Mouse (Mus musculus) adrenal gland, adult 8-10 months (tissue): ENCODE measurements around the gene Nmt2. TPM values are rescaled to one million over a fixed set of nuclear protein-coding genes. Genes with fewer than 3 reads are reported as not detected.

Source experiments
- DNase-seq: peaks from one replicate; pipeline ENCODE4 v3.0.0; 2022
- total RNA-seq, 4 experiments: library from RNA; stranded (reverse); gene quantifications; 2 replicates each; pipeline ENCODE4 v1.2.4; 2022

Gene Nmt2
- total RNA-seq, 4 experiments from 2014 or later = 45.2 to 72.2 (median 59.7) TPM

DNA sequence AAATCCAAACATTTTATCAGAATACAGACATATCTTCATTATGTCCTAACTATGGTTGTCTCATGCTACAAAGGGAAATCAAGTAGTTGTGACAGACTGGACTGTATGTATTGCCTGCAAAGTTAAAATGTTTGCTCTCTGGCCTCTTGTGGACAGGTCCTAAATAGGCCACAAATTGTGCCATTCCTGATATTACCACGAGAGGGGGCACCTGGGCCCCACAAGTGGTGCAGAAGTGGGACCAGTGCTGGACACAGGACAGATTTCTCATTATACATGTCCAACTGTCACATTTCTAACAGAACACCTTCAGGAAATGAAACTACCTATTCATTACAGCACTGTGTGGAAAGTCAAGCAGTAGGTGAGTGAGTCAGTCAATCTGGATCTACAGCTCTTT lies 43.3 kb downstream of the Nmt2 start:
- DNase-seq = peak; percentile 40

DNA sequence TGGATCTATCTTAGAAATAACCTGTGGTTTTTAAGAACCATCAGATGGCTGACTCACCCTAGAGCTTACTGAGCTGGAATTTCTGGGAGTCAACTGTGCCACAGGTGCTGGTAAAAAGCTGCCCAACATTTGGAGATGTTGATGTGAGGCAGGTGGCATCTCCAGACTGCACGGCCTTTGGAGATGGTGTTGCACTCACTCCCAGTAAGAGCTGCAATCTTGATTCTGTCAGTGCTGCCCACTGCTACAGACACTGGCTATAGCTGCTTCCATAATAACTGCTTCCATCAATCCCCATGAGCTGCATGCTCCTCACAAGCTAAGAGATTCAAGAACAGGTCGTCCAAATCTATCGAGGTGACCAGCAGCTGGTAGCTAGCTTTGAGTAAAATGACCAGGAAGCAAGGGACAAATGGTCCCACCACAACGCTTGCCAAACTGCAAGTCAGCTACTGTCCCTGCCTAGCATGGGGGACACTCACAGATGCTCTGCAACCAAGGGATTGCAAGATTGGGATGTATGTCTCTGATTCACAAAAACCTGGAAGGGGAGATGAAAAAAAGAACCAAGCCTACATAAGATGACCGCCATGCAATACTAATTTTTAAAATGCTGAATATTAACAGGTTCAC lies 47.2 kb downstream of the Nmt2 start:
- no peak for DNase-seq

DNA sequence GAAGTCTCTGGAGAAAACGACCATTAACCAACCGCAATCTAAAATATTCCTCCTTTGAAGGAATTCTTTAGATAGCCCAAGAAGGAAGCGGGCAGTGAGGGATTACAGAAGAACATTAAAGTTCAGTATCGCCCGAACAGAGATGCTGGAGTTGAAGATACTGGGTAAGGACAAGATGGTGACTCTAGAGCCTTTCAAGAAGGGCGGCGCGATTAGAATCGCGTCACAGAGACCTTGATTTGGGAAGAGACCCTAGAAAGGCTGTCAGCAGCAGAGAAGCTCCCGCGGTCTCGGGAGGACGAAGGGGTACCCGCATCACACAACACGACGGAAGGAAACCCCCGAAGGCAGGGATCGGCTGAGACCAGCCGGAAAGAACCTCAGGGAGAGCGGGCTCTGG lies 48.0 kb downstream of the Nmt2 start:
- no peak for DNase-seq

DNA sequence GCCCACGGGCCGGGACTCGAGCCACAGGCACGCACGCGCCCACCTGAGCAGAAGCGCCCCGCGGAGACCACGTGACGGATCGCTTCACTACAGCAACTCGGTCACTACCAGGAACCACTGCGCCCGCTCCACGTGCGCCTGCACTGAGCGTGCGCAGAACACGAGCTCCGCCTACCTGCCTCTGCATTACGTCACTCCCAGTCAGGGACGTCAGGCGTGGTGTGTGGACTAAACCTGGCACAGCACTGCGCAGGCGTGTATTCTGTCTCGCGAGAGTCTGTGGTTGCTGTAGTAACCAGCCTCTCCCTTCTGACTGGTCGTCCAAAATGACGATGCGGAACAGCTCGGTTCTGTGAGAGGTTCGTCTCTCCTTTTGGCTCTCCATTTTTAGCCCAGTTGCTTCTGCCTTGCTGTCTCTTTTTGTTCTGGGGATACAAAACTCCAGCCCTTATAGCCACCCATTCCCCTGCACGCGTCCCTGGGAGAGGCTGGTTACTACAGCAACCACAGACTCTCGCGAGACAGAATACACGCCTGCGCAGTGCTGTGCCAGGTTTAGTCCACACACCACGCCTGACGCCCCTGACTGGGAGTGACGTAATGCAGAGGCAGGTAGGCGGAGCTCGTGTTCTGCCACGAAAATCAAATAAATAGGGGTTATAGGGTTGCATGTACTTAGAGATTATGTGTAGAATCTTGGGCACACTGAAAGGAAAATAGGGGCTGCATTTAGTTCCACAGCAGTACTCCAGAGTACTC lies 48.7 kb downstream of the Nmt2 start, which contains the start of gene Rpp38:
Gene Rpp38, minus strand, starts transcription at position 160 of the 759 bp plus-strand sequence.
- DNase-seq = peak; percentile 99

DNA sequence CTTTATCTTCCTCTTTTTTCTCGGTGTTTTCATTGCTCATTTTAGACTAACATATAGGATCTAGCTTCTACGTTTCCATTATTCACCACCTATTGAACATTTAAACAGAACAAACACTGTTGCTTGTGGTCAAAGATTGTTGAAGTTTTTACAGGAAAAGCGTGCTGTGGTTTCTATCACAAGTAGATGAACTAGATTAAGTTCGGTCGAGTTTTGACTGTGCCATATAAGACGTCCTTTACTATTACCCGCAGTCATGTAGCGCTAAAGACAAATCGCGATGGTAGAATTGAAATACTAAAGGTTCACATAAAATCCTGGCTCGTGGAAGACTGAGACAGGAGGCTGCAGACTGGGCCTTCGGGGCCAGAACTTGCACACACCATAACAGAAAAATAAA lies 49.7 kb downstream of the Nmt2 start:
- DNase-seq = no peak

DNA sequence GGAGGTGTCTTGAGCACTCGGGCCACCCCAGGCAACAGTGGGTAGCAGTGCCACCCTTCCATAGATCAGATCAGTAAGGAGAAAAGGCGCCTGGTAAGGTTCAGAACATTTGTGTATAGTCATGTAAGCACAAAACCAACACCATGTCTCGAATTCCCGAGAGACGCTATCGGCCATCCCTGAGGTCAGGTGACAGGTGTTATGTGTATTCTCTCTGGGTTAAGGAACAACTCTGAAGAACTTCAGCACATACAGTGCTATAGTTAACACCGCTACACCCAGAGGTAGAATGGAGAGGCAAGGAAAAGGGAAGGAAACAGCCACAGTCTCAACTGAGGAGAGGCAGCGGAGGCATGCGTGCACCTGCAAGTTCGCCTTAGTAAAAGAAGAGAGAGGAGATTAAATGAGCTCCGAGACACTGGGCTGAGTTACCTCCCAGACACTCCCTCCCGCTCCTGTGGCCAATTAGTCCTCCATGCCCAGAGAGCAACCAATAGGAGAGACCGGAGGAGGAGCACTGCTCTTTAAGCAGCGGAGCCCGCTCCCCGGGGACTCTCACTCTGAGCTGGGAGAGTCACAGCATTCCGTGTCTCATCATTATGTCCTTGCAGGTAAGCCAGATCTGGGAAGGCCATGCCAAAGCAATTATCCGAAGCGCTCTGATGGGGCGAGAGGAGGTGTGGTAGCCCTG lies 51.7 kb downstream of the Nmt2 start, which contains the start of gene Acbd7:
Gene Acbd7, plus strand, starts transcription at position 558 of the 691 bp plus-strand sequence.
- DNase-seq = peak; percentile 60

DNA sequence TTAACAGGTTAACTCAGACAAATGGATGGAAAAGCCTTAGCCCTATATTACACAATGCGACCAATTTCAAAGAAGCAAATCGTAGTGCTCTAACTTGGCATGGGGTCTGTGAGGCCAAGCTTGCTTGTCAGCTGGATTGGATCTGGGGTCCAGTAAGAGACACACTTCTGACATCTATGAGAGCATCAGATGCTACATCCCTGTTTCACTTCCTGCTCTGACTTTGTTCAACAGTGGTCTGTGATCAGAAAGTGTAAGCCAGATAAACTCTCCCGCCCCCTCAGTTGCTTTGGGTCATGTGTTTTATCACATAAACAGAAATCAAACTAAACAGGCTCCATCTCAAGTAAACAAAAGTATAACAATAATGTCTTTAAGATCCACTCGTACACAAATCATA lies 64.4 kb downstream of the Nmt2 start:
- no peak for DNase-seq

DNA sequence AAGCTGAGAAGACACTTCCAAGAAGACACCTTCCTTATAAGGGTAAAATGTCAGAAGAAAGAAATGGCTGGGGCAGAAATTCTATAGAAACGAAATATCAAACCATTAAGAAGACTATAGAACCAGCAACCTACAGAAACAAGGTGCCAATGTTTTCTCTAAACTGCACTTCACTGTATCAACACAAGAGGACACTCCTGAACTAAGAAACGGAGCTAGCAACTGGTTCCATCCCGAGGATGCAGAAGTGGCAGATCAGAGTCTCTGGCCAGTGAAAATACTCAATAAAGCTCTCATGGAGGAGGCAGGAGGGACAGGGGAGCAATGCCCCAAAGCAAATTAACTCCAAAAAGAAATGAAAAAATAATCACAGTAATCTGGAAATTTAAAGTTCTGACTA lies 64.9 kb downstream of the Nmt2 start:
- no peak for DNase-seq

DNA sequence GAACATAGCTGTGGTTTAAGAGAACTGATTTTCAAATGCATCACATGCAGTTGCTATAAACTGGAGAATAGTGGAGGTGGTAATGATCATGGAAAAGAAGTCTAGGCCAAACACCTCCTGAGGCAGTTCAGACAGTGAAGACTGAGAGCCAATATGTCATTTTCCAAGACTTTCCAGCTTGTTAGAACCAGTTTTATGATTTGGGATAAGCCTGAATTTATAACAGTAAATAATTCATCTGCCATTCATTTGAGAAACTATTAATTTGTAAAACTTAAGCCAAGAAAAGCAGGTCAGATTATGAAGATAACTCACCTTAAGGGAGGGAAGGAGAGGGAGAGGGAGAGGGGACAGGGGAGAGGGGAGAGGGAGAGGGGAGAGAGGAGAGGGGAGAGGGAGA lies 69.1 kb downstream of the Nmt2 start:
- no peak for DNase-seq

DNA sequence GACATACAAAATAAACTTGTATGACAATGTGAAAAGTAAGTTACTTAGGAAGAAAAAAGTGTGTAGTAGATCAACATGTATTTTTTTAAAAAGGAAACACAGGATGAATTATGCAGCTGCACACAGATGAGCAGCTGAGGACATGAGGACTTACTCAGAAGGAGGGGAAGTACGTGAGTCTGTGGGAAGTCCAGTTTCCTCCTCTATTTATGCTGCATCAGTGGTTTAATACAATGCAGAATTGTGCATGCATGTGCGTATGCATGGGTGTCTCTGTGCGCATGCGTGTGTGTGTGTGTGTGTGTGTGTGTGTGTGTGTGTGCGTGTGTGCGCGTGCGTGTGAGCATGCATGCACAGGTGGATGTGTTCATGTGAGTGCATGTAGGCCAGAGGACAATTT lies 71.8 kb downstream of the Nmt2 start:
- no peak for DNase-seq

DNA sequence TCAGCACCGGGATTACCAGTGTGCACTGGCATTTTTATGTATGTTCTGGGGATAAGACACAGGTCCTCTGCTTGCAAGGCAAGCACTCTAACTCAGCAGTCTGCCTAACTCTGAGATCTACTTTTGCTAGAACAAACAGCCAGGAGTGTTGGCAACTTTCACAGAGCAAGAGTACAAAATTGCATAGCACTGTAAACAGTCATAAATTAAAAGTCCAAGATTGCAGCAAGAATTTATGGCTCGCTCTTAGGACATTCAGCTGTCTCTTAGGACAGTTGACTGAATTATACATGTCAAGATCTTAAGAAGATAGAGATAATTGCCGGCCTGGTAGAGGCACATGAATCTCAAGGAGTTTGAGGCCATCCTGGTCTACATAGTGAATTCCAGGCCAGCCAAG lies 72.3 kb downstream of the Nmt2 start:
- no peak for DNase-seq

DNA sequence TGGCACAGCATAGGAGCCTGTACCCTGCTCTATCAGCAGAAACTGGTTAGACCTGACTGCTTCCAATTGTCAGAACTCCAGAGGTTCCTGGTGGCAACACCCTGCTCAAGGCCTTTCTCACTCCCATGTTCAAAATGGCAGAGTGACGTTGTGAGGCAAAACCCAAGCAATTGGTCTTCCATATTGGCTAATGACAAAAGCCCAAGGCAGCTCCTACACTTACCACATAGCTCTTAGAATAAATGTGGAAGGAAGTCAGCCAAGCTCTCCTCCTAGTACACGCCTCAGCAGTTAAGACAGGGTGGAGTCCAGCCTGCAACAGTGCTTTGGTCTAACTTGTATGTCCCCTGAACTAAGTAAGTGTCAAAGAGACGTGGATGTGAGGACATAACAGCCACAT lies 73.9 kb downstream of the Nmt2 start:
- no peak for DNase-seq

DNA sequence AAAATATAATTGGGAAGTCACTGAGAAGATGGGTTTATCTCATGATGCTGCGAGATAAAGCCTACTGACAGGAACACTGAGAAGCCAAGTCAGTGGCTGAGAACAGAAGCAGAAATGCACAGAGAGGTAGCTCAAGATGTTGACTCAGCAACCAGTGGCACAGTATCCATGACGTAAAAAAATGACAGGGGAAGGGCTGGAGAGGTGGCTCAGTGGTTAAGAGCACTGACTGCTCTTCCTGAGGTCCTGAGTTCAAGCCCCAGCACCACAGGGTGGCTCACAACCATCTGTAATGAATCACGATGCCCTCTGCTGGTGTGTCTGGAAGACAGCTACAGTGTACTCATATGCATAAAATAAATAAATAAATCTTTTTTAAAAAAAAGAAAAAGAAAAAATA lies 77.1 kb downstream of the Nmt2 start:
- DNase-seq = no peak

DNA sequence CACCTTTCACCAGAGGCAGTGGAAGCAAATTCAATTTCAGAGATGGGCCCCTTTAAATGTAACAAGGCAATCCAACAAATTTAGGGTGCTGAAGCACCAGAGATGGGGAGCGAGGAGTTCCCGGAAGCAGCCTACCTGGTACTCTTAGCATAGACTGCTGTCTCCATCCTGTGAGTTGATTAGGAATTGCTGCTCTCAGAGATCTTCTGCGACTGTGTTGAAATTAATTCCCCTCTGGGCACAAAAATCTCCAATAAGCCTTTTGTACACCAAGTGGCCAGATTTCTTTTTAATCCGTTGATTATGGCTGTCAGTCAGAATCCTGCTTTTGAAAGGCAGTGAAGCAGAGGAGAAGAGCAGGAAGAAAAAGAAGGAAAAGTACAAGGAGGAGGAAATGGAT lies 81.1 kb downstream of the Nmt2 start:
- no peak for DNase-seq

Other genes starting within 250 kb of the Nmt2 start
- 10 to 100 TPM; 27.0 to 39.4 (median 35.4) TPM for gene Fam171a1, start 170.0 kb upstream of the Nmt2 start, total RNA-seq
- gene Rpp38, start 48.4 kb downstream of the Nmt2 start, total RNA-seq = 10 to 100 TPM; 10.6 to 13.3 (median 11.8) TPM
- gene Acbd7, start 52.0 kb downstream of the Nmt2 start, total RNA-seq = not detected
- under 1 TPM; 0.19 to 0.58 (median 0.28) TPM for gene Olah, start 113.0 kb downstream of the Nmt2 start, total RNA-seq
- under 1 TPM in 2 of 4 experiments, not detected in 2; 0.75 to 0.87 TPM for gene Meig1, start 138.4 kb downstream of the Nmt2 start, total RNA-seq
- 10 to 100 TPM in 3 of 4 experiments, 1 to 10 TPM in 1; 9.0 to 16.1 (median 11.0) TPM for gene Dclre1c, start 139.9 kb downstream of the Nmt2 start, total RNA-seq
- gene Suv39h2, start 190.8 kb downstream of the Nmt2 start, total RNA-seq = 1 to 10 TPM; 1.4 to 2.0 (median 1.6) TPM
- 1 to 10 TPM; 2.4 to 4.3 (median 3.6) TPM for gene Gm45902, start 228.6 kb downstream of the Nmt2 start, total RNA-seq
- 10 to 100 TPM; 35.4 to 53.3 (median 45.4) TPM for gene Hspa14, start 228.6 kb downstream of the Nmt2 start, total RNA-seq
- 1 to 10 TPM; 2.6 to 6.2 (median 4.0) TPM for gene Cdnf, start 228.8 kb downstream of the Nmt2 start, total RNA-seq